20 mouse cellular contexts compared by ENCODE assay signal in genomic region chr6:56425846-56426245, GRCm38 (mm10).
DNase-seq lines count a peak whose midpoint lies in the region; ATAC-seq and TF ChIP-seq lines count a peak whose summit lies in the region.
"Had no signal": no experiment of that assay in that cellular context is flagged by ENCODE, and none has a peak within 500 bp of the region (broad histone marks: within the 10 kb centered on the region; RNA-seq: fewer than 3 reads in every experiment).

No protein-coding gene starts in this region.

- TF ChIP-seq CTCF in gastrocnemius, adult 2 months (IDR thresholded peaks at IDR 0.05) = no peak

- H3K4me3 ChIP-seq in gastrocnemius, adult 2 months = no peak overlapping the region
- H3K4me3 ChIP-seq: embryonic facial prominence, embryonic 15.5 days; forebrain, embryonic 15.5 days; heart, embryonic 15.5 days; hindbrain, embryonic 10.5 days; intestine, embryonic 15.5 days had no signal

- no peak overlapping the region for H3K27ac ChIP-seq in gastrocnemius, adult 2 months
- H3K27ac ChIP-seq: embryonic facial prominence, embryonic 15.5 days; forebrain, embryonic 15.5 days; heart, embryonic 15.5 days; hindbrain, embryonic 10.5 days; hindbrain, embryonic 14.5 days; intestine, embryonic 15.5 days had no signal

- no peak for DNase-seq in cerebellum, postnatal 4 days (ENCODE audit: low spot score in 2 of 2)
- DNase-seq in cerebellum, adult 9-10 months = peak; percentile 93
- DNase-seq in cerebellum, postnatal 25 days = peak; percentile 67 to 71
- DNase-seq in urinary bladder, adult 18-20 months (ENCODE audit: low spot score in 2 of 2) = no peak
- DNase-seq in gastrocnemius, adult 2 months = no peak
- DNase-seq: adrenal gland, postnatal 10 days; B cell, adult 2 months; gastrocnemius, postnatal 10 days; heart, adult 18-20 months; heart, postnatal 14 days; kidney, adult 18-20 months had no signal

- intact Hi-C loops in gastrocnemius, adult 2 months (cut with DNase I) = no loop called here

- peak; percentile 94 for ATAC-seq in cerebellum, adult (ENCODE audit: insufficient number of reproducible peaks, low FRiP score, low TSS enrichment)
- ATAC-seq in erythroblast, adult 5-6 weeks (replicated peaks; ENCODE audit: low FRiP score, poor library complexity, severe bottlenecking) = no peak
- ATAC-seq: CD4-positive, CD25-positive, alpha-beta regulatory T cell, adult 4 months; forebrain, embryonic 15.5 days; intestine, embryonic 15.5 days had no signal

Comparison
In these comparisons a context has a peak if more than half of its experiments do, and no peak if none do; other contexts are left out.
1. DNase-seq: peak in cerebellum, adult 9-10 months (single experiment) and cerebellum, postnatal 25 days (2 of 2); none in cerebellum, postnatal 4 days (0 of 2), urinary bladder, adult 18-20 months (0 of 2) and gastrocnemius, adult 2 months (single experiment).